Mouse (Mus musculus) ES-Bruce4 (cell line): ENCODE measurements around the gene Bcat2. TPM values are rescaled to one million over a fixed set of nuclear protein-coding genes. Genes with fewer than 3 reads are reported as not detected.

ENCODE experiments used
- H3K27ac ChIP-seq: 2 replicates; pipeline ENCODE4 v1.5.1; 2012; ENCODE audit warnings: low read length, inconsistent platforms; ENCODE audit not compliant: insufficient read depth
- H3K27me3 ChIP-seq: 2 replicates; pipeline ENCODE4 v1.6.1; 2012; ENCODE audit warnings: mild to moderate bottlenecking, low read length, inconsistent platforms; ENCODE audit not compliant: control insufficient read depth, poor library complexity, insufficient read depth, severe bottlenecking
- H3K36me3 ChIP-seq: 2 replicates; pipeline ENCODE4 v1.6.1; 2012; ENCODE audit warnings: inconsistent platforms, mild to moderate bottlenecking, low read length, moderate library complexity; ENCODE audit not compliant: control insufficient read depth, poor library complexity, insufficient read depth, severe bottlenecking
- H3K4me1 ChIP-seq: one replicate; pipeline ENCODE4 v1.8.1; 2011; ENCODE audit warnings: low read length; ENCODE audit not compliant: control insufficient read depth, insufficient read depth
- H3K4me3 ChIP-seq: 2 replicates; pipeline ENCODE4 v1.5.1; 2011; ENCODE audit warnings: low read depth, mild to moderate bottlenecking, low read length
- H3K9ac ChIP-seq: 2 replicates; pipeline ENCODE4 v1.6.1; 2012; ENCODE audit warnings: low read depth, mild to moderate bottlenecking, inconsistent platforms; ENCODE audit not compliant: poor library complexity, severe bottlenecking
- H3K9me3 ChIP-seq: replicated peaks from 2 replicates; pipeline ENCODE4 v1.6.1; 2012; ENCODE audit warnings: mild to moderate bottlenecking, low read length, inconsistent platforms; ENCODE audit not compliant: control insufficient read depth, poor library complexity, insufficient read depth, severe bottlenecking
- CTCF ChIP-seq: IDR thresholded peaks from one replicate; pipeline ENCODE4 v1.8.1; 2011; ENCODE audit warnings: low read depth, low read length
- EP300 ChIP-seq: IDR thresholded peaks from 2 replicates; pipeline ENCODE4 v1.6.1; 2011; ENCODE audit warnings: low read depth, low read length; ENCODE audit not compliant: insufficient read depth
- POLR2A ChIP-seq: IDR thresholded peaks from one replicate; pipeline ENCODE4 v1.8.1; 2011; ENCODE audit warnings: low read length; ENCODE audit not compliant: insufficient read depth
- polyA plus RNA-seq: library from polyadenylated mRNA; stranded (reverse); fragments of >200 nt; gene quantifications from 2 replicates; pipeline ENCODE4 v1.2.4, GENCODE M21; 2011; ENCODE audit warnings: low read depth; ENCODE audit not compliant: missing spikeins, insufficient read depth, insufficient read length

The Bcat2 gene
- polyA plus RNA-seq, 1 experiment: 104 TPM

DNA sequence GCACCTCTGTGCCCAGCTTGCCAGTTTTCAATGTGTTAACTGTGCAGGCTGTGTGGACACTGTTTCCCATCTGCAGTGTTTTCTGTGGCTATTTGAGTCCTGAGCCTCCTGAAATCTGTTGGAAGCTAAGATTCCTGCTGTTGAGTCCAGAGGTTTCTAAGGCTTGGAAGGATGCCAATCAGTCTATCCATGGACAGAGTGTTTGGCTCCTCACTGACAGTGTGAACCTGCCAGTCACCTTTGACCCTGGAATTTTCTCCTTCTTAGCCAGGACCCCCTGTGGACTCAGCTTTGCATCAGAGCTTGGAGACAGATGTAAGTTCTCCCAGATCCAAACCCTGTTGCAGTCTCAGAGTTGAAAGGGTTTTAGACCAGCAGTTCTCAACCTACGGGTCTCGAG, 29.7 kb upstream of the Bcat2 start:
- Histone ChIP-seq H3K4me3 (no peak overlapping the region), H3K27ac (no peak overlapping the region), H3K36me3 (no peaks in the 10 kb centered on the region), H3K4me1 (no peaks in the 10 kb centered on the region), H3K9ac (no peak overlapping the region), H3K9me3 (no peaks in the 10 kb centered on the region), H3K27me3 (no peaks in the 10 kb centered on the region)
- no peak for TF ChIP-seq EP300
- TF ChIP-seq CTCF: no peak
- TF ChIP-seq POLR2A: no peak

DNA sequence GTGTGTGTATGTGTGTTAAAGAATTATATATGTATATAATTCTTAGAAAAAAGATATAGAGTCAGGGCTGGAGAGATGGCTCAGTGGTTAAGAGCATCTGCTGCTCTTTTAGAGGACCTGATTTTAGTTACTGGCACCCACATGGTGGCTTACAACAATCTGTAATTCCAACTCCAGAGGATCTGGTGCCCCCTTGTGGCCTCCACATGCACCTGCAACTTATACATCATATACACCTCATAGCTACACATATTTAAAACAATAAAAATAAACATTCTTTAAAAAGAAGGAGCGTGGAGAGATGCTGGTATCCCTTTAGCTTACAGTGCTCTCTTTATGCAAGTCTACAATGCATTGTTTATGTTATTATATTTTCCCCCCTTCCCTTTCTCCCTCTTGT, 25.4 kb upstream of the Bcat2 start:
- Histone ChIP-seq H3K27me3 (no peaks in the 10 kb centered on the region), H3K36me3 (no peaks in the 10 kb centered on the region), H3K27ac (no peak overlapping the region), H3K4me1 (peaks cover 8% of the 10 kb centered on the region), H3K9me3 (no peaks in the 10 kb centered on the region), H3K9ac (no peak overlapping the region), H3K4me3 (no peak overlapping the region)
- TF ChIP-seq EP300 (no peak), CTCF (no peak), POLR2A (no peak)

GRCm38 (mm10) chr7:45549641-45550436, 20.1 kb upstream of the Bcat2 start:
- H3K36me3 ChIP-seq: no peaks in the 10 kb centered on the region
- no peak for TF ChIP-seq EP300
- TF ChIP-seq CTCF: no peak
- no peak for TF ChIP-seq POLR2A
- H3K27me3 ChIP-seq: no peaks in the 10 kb centered on the region
- peak overlapping the region; percentile 82 for H3K27ac ChIP-seq
- peak overlapping the region; percentile 20 for H3K4me3 ChIP-seq
- H3K4me1 ChIP-seq: peaks cover 25% of the 10 kb centered on the region
- peak overlapping the region; percentile 13 for H3K9ac ChIP-seq
- no peaks in the 10 kb centered on the region for H3K9me3 ChIP-seq

- H3K36me3 ChIP-seq: no peaks in the 10 kb centered on the region
- H3K4me1 ChIP-seq: peaks cover 26% of the 10 kb centered on the region
- peak overlapping the region; percentile 19 for H3K4me3 ChIP-seq
- no peak for TF ChIP-seq CTCF
- no peak for TF ChIP-seq EP300
- TF ChIP-seq POLR2A: no peak
- 0 out of 2 replicates have a peak overlapping the region, but pooled peaks have one; percentile 13 for H3K9ac ChIP-seq
- H3K9me3 ChIP-seq: no peaks in the 10 kb centered on the region
- peak overlapping the region; percentile 82 for H3K27ac ChIP-seq
- H3K27me3 ChIP-seq: no peaks in the 10 kb centered on the region
These were observed 19.0 kb upstream of the Bcat2 start for GRCm38 (mm10) chr7:45550821-45551511.

GRCm38 (mm10) chr7:45551512-45551883, 18.5 kb upstream of the Bcat2 start:
- TF ChIP-seq EP300: peak; percentile 82; the same call in 1 of the 2 replicates
- TF ChIP-seq CTCF: no peak
- no peak overlapping the region for H3K9ac ChIP-seq
- peak overlapping the region; percentile 77; the same call in 1 of the 2 replicates for H3K27ac ChIP-seq
- H3K4me3 ChIP-seq: no peak overlapping the region
- H3K9me3 ChIP-seq: no peaks in the 10 kb centered on the region
- no peaks in the 10 kb centered on the region for H3K36me3 ChIP-seq
- H3K27me3 ChIP-seq: no peaks in the 10 kb centered on the region
- H3K4me1 ChIP-seq: peaks cover 27% of the 10 kb centered on the region

DNA sequence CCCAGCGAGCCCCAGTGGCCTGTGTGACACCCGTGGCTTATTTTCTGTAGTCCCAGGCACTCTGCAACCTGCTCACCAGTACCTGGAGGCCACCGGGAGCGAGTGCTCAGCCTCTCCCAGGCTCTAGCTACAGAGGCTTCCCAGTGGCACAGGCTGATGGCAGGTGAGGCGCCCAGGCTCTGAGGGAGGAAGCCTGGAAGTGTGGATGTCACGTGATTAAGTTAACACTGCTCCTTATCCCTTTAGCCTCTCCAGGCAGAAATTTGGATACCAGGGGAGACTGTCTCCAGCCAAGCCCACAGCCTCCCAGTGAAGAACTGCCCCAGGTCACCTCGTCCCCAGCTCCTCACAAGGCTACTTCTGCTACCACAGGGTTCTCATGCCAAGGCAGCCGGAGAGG, 16.4 kb upstream of the Bcat2 start:
- Histone ChIP-seq H3K27me3 (no peaks in the 10 kb centered on the region), H3K4me1 (peaks cover 27% of the 10 kb centered on the region), H3K4me3 (no peak overlapping the region), H3K36me3 (no peaks in the 10 kb centered on the region), H3K9me3 (no peaks in the 10 kb centered on the region), H3K9ac (no peak overlapping the region), H3K27ac (peak overlapping the region; percentile 40; the same call in 1 of the 2 replicates)
- TF ChIP-seq POLR2A: no peak
- TF ChIP-seq EP300: no peak
- TF ChIP-seq CTCF: no peak
